Mouse (Mus musculus) CH12.LX (cell line): ENCODE measurements around the gene Rpl6. TPM values are rescaled to one million over a fixed set of nuclear protein-coding genes. Genes with fewer than 3 reads are reported as not detected.

ENCODE experiments used
- DNase-seq: peaks from one replicate; pipeline ENCODE4 v3.0.0-alpha.2; 2013; ENCODE audit errors: extremely low read depth
- H3K27ac ChIP-seq: 2 replicates; pipeline ENCODE4 v1.5.1; 2012; ENCODE audit warnings: low read depth, mild to moderate bottlenecking, control low read depth, moderate library complexity; ENCODE audit not compliant: insufficient read depth
- H3K27me3 ChIP-seq: replicated peaks from 2 replicates; pipeline ENCODE3; 2012; ENCODE audit warnings: inconsistent platforms
- H3K36me3 ChIP-seq, 2 experiments: replicated peaks in 1 of 2; 2 replicates each; pipeline versions ENCODE3 to v1.6.1; 2012; ENCODE audit warnings: inconsistent platforms in 1 of 2, low read length in 1 of 2, mild to moderate bottlenecking in 1 of 2, mixed read lengths in 1 of 2, moderate library complexity in 1 of 2; ENCODE audit not compliant: control insufficient read depth in 1 of 2, insufficient read depth in 1 of 2
- H3K4me1 ChIP-seq, 2 experiments: 2 replicates each; pipeline ENCODE4 v1.6.1; 2012; ENCODE audit warnings: inconsistent platforms in 1 of 2, moderate library complexity in 1 of 2; ENCODE audit not compliant: insufficient read depth in 2 of 2, control insufficient read depth in 1 of 2
- H3K4me2 ChIP-seq: 2 replicates; pipeline ENCODE4 v1.6.1; 2012; ENCODE audit warnings: low read depth, mild to moderate bottlenecking, control low read depth; ENCODE audit not compliant: poor library complexity, insufficient read depth, severe bottlenecking
- H3K4me3 ChIP-seq, 3 experiments: fragments of 150-350 bp in 1 of 3; sonication (generic) in 1 of 3; replicated peaks in 1 of 3; 2 replicates each; pipeline versions ENCODE3 to v1.5.1; 2011 to 2012; ENCODE audit warnings: low read depth in 2 of 3, low read length in 2 of 3, mild to moderate bottlenecking in 2 of 3, moderate library complexity in 2 of 3, control low read depth in 1 of 3, improper control_type of control experiment in 1 of 3, inconsistent platforms in 1 of 3, mixed read lengths in 1 of 3; ENCODE audit not compliant: poor library complexity in 1 of 3
- H3K79me2 ChIP-seq: replicated peaks from 2 replicates; pipeline ENCODE4 v1.6.1; 2012; ENCODE audit warnings: mild to moderate bottlenecking, moderate library complexity; ENCODE audit not compliant: control insufficient read depth, poor library complexity, insufficient read depth, severe bottlenecking; ENCODE audit errors: extremely low read depth
- H3K9ac ChIP-seq: 2 replicates; pipeline ENCODE4 v1.6.1; 2012; ENCODE audit warnings: low read depth, mild to moderate bottlenecking, control low read depth, moderate library complexity; ENCODE audit not compliant: insufficient read depth
- H3K9me3 ChIP-seq: replicated peaks from 2 replicates; pipeline ENCODE3; 2012; ENCODE audit warnings: low read length, inconsistent platforms, mixed read lengths
- BHLHE40 ChIP-seq: IDR thresholded peaks from 2 replicates; pipeline ENCODE4 v1.6.1; 2011; ENCODE audit warnings: mild to moderate bottlenecking, low read depth, low read length, improper control_type of control experiment
- CHD2 ChIP-seq: IDR thresholded peaks from 2 replicates; pipeline ENCODE4 v1.6.1; 2011; ENCODE audit warnings: low read length, improper control_type of control experiment
- CTCF ChIP-seq, 2 experiments: IDR thresholded peaks in 1 of 2; conservative IDR thresholded peaks in 1 of 2; 2 replicates each; pipeline ENCODE4 v1.5.1; 2011 to 2012; ENCODE audit warnings: low read depth in 2 of 2, low read length in 2 of 2, improper control_type of control experiment in 1 of 2, inconsistent platforms in 1 of 2, mild to moderate bottlenecking in 1 of 2, moderate library complexity in 1 of 2
- ETS1 ChIP-seq: conservative IDR thresholded peaks from 2 replicates; pipeline ENCODE4 v1.6.1; 2012; ENCODE audit warnings: low read depth, mild to moderate bottlenecking, inconsistent platforms, low read length, improper control_type of control experiment, moderate library complexity
- GABPA ChIP-seq: IDR thresholded peaks from 2 replicates; pipeline ENCODE4 v1.6.1; 2012; ENCODE audit warnings: low read depth, low read length, improper control_type of control experiment, inconsistent platforms; ENCODE audit not compliant: insufficient replicate concordance
- HCFC1 ChIP-seq: IDR thresholded peaks from 2 replicates; pipeline ENCODE4 v1.6.1; 2012; ENCODE audit warnings: low read depth, mild to moderate bottlenecking, inconsistent platforms, low read length, improper control_type of control experiment
- JUN ChIP-seq: IDR thresholded peaks from 2 replicates; pipeline ENCODE4 v1.6.1; 2011; ENCODE audit warnings: low read depth, mild to moderate bottlenecking, low read length, improper control_type of control experiment, moderate library complexity; ENCODE audit not compliant: insufficient read depth
- MYC ChIP-seq: IDR thresholded peaks from 2 replicates; pipeline ENCODE4 v1.6.1; 2011; ENCODE audit warnings: low read depth, mild to moderate bottlenecking, improper control_type of control experiment, low read length
- NRF1 ChIP-seq: IDR thresholded peaks from 2 replicates; pipeline ENCODE4 v1.6.1; 2014; ENCODE audit warnings: low read depth, mild to moderate bottlenecking, inconsistent platforms, low read length, improper control_type of control experiment, moderate library complexity
- POLR2A ChIP-seq: IDR thresholded peaks from 2 replicates; pipeline ENCODE4 v1.6.1; 2011; ENCODE audit warnings: low read depth, mild to moderate bottlenecking, improper control_type of control experiment, low read length
- POLR2AphosphoS2 ChIP-seq: IDR thresholded peaks from 2 replicates; pipeline ENCODE4 v1.6.1; 2011; ENCODE audit warnings: low read depth, low read length, improper control_type of control experiment
- RCOR1 ChIP-seq: conservative IDR thresholded peaks from 2 replicates; pipeline ENCODE4 v1.6.1; 2012; ENCODE audit warnings: low read depth, mild to moderate bottlenecking, inconsistent platforms, low read length, improper control_type of control experiment
- SMC3 ChIP-seq: IDR thresholded peaks from 2 replicates; pipeline ENCODE4 v1.6.1; 2011; ENCODE audit warnings: low read depth, low read length, improper control_type of control experiment
- TBP ChIP-seq: conservative IDR thresholded peaks from 2 replicates; pipeline ENCODE4 v1.6.1; 2011; ENCODE audit warnings: low read depth, low read length, improper control_type of control experiment
- TCF12 ChIP-seq: IDR thresholded peaks from 2 replicates; pipeline ENCODE4 v1.6.1; 2014; ENCODE audit warnings: low read depth, mild to moderate bottlenecking, inconsistent platforms, low read length, improper control_type of control experiment
- UBTF ChIP-seq: IDR thresholded peaks from 2 replicates; pipeline ENCODE4 v1.6.1; 2012; ENCODE audit warnings: low read depth, mild to moderate bottlenecking, inconsistent platforms, low read length, improper control_type of control experiment, moderate library complexity
- USF2 ChIP-seq: conservative IDR thresholded peaks from 2 replicates; pipeline ENCODE4 v1.6.1; 2011; ENCODE audit warnings: low read depth, low read length, improper control_type of control experiment
- ZMIZ1 ChIP-seq: IDR thresholded peaks from 2 replicates; pipeline ENCODE4 v1.6.1; 2012; ENCODE audit warnings: low read depth, mild to moderate bottlenecking, inconsistent platforms, low read length, improper control_type of control experiment
- ZNF384 ChIP-seq: IDR thresholded peaks from 2 replicates; pipeline ENCODE4 v1.6.1; 2012; ENCODE audit warnings: low read depth, low read length, improper control_type of control experiment, inconsistent platforms
- dilution Hi-C: fragments of 300-500 bp; cut with MboI; formaldehyde crosslinking; loops from 2 replicates; pipeline ENCODE4 v1.14.3; 2020; ENCODE audit warnings: low sequenced_read_pairs; ENCODE audit not compliant: extremely low pct_unique_long_range_greater_than_20kb, extremely low pct_ligation_motif_present
- in situ Hi-C: fragments of 300-500 bp; cut with MboI; formaldehyde crosslinking; loops from 3 replicates; pipeline ENCODE4 v1.14.3; 2019; ENCODE audit warnings: low sequenced_read_pairs, low pct_ligation_motif_present, low pct_unique_long_range_greater_than_20kb, mixed read lengths
- polyA plus RNA-seq: library from polyadenylated mRNA; unstranded; fragments of >175 nt; gene quantifications from 2 replicates; pipeline ENCODE4 v1.2.1, GENCODE M21; 2012; ENCODE audit warnings: low read depth; ENCODE audit not compliant: insufficient read length
- total RNA-seq, 2 experiments: library from RNA; depleted of rRNA; stranded (reverse); fragments of 300-350 nt in 1 of 2; fragments of >200 nt in 1 of 2; gene quantifications; 2 replicates each; pipeline ENCODE4 v1.2.3; 2012 to 2014

Gene Rpl6
- total and polyA plus RNA-seq, 3 experiments = 2,433 to 2,694 (median 2,607) TPM

GRCm38 (mm10) chr5:121241182-121241581 is 36.9 kb downstream of the Rpl6 start:
- Histone ChIP-seq H3K27ac (no peak overlapping the region), H3K27me3 (no peaks in the 10 kb centered on the region)
- in situ Hi-C loops = no loop called here
- dilution Hi-C loops = no loop called here
- TF ChIP-seq JUN = no peak
- TF ChIP-seq ZMIZ1 = no peak
- no peak for TF ChIP-seq GABPA
- no peak for TF ChIP-seq UBTF
- no peak for TF ChIP-seq USF2
- TF ChIP-seq NRF1 = no peak
- TF ChIP-seq CHD2 = no peak
- TF ChIP-seq RCOR1 = no peak
- no peak for TF ChIP-seq HCFC1
- TF ChIP-seq, all 38 proteins: peak for 0
- Histone ChIP-seq H3K4me3 (no peak overlapping the region), H3K79me2 (peaks cover 2% of the 10 kb centered on the region; the same call in 1 of the 2 replicates), H3K4me2 (no peak overlapping the region), H3K9ac (no peak overlapping the region), H3K36me3 (peaks cover 0 to 6% of the 10 kb centered on the region in 2 experiments), H3K9me3 (no peaks in the 10 kb centered on the region), H3K4me1 (peaks cover 0 to 5% of the 10 kb centered on the region in 2 experiments; a peak in 1 of 4 replicates)
- DNase-seq = no peak

GRCm38 (mm10) chr5:121242261-121242660 is 38.0 kb downstream of the Rpl6 start:
- Histone ChIP-seq H3K79me2 (peaks cover 2% of the 10 kb centered on the region; the same call in 1 of the 2 replicates), H3K27ac (no peak overlapping the region), H3K4me1 (peaks cover 0 to 5% of the 10 kb centered on the region in 2 experiments; a peak in 1 of 4 replicates), H3K9ac (no peak overlapping the region), H3K36me3 (peaks cover 0 to 6% of the 10 kb centered on the region in 2 experiments), H3K4me3 (no peak overlapping the region), H3K27me3 (no peaks in the 10 kb centered on the region), H3K9me3 (no peaks in the 10 kb centered on the region), H3K4me2 (no peak overlapping the region)
- in situ Hi-C loops (no loop called here), dilution Hi-C loops (no loop called here)
- DNase-seq = no peak
- TF ChIP-seq BHLHE40 = no peak
- TF ChIP-seq GABPA = no peak
- TF ChIP-seq CTCF (conservative IDR thresholded peaks at IDR 0.05 in 1 of 2, IDR thresholded peaks at IDR 0.05 in 1 of 2; ENCODE audit: low read depth in 2 of 2, low read length in 2 of 2) = no peak
- no peak for TF ChIP-seq ETS1
- TF ChIP-seq POLR2A = no peak
- no peak for TF ChIP-seq ZNF384
- no peak for TF ChIP-seq TCF12
- no peak for TF ChIP-seq POLR2AphosphoS2
- no peak for TF ChIP-seq MYC
- no peak for TF ChIP-seq SMC3
- no peak for TF ChIP-seq RCOR1
- no peak for TF ChIP-seq TBP
